Mouse (Mus musculus): ENCODE data around the gene 2010111I01Rik. TPM values are rescaled to one million over a fixed set of nuclear protein-coding genes. Genes with fewer than 3 reads are reported as not detected.

The 2010111I01Rik gene
- polyA plus RNA-seq, 1 experiment from 2014 or later: 134 TPM

DNA sequence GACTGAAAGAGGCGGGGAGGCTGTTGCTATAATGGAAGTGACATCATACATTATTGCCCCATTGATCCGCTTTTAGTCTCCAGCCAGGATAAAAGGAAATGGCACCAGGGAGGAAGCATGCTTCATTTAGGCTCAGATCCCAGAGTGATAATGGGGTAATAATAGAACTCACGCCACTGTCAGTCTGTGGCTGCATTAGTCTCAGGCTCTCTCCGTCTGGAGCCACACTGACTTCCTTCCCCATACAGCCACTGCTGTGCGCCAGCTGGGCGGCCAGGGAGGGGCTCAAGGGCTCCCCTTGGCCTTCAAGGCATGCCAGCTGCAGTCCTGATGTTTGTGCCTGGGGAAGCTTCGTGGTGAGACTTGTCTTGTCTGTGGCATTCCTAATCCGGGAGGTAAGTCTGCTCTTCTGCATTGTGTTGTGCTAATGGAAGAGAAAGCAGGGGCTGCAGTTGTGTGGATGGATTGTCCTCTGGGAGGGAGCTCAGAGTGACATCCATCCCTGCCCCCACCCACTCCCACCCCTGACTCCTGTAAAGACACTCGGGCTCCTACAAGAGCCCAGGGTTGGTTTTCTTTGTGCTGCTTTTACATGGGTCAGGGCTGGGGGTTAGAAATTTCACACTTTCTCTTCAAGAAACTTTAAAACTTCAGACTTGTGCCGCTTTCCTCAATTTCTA, 314.2 kb downstream of the 2010111I01Rik start:
- no peaks in the 10 kb centered on the region; the same call in none of the 2 replicates for H3K36me3 ChIP-seq (ENCODE audit: control insufficient read depth, insufficient read depth, low read length)
- no peaks in the 10 kb centered on the region for H3K27me3 ChIP-seq (ENCODE audit: control insufficient read depth, insufficient read depth, low read length)
- no peaks in the 10 kb centered on the region for H3K9me3 ChIP-seq (ENCODE audit: control insufficient read depth, low read length)
- H3K27ac ChIP-seq (replicated peaks; ENCODE audit: low read depth, low read length): peak overlapping the region; percentile 61; the same call in 1 of the 2 replicates
- peak overlapping the region; percentile 34 for H3K4me2 ChIP-seq (ENCODE audit: low read depth, severe bottlenecking)
- peak; percentile 73 for DNase-seq (ENCODE audit: low spot score)
- peak overlapping the region; percentile 50; the same call in 1 of the 2 replicates for H3K9ac ChIP-seq (ENCODE audit: low read length)
- peaks cover 62% of the 10 kb centered on the region for H3K4me1 ChIP-seq (ENCODE audit: control insufficient read depth, insufficient read depth, low read length)
- no peak overlapping the region; the same call in 1 of the 2 replicates for H3K4me3 ChIP-seq (ENCODE audit: low read depth, low read length)
- no peak; the same call in 1 of the 2 replicates for ATAC-seq (ENCODE audit: insufficient number of reproducible peaks, low FRiP score, low TSS enrichment, low read depth)
- 6% methylated on average over 10 of the region's 10 CpGs for WGBS

DNA sequence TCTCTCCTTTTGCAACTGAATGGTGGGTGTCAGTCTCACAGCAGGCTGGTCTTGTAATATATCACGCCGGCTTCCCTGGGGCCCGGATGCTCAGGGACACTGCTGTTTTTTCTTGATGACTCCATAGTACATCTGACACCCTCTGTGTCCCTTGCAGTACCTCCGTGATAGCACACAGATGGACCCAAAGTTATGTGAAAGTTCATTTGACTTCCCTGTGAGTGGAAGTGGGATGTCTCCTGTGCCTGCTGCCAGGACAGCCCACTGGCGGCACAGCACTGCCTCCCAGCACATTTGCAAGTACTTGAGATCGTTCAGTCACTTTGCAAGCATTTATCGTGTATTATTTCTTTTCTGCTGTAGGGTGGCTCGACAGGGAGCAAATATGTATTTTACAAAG, 315.1 kb downstream of the 2010111I01Rik start:
- no peak for ATAC-seq (ENCODE audit: insufficient number of reproducible peaks, low FRiP score, low TSS enrichment, low read depth)
- H3K9ac ChIP-seq (ENCODE audit: low read length): peak overlapping the region; percentile 24; the same call in 1 of the 2 replicates
- 38% methylated on average over 8 of the region's 8 CpGs for WGBS

DNA sequence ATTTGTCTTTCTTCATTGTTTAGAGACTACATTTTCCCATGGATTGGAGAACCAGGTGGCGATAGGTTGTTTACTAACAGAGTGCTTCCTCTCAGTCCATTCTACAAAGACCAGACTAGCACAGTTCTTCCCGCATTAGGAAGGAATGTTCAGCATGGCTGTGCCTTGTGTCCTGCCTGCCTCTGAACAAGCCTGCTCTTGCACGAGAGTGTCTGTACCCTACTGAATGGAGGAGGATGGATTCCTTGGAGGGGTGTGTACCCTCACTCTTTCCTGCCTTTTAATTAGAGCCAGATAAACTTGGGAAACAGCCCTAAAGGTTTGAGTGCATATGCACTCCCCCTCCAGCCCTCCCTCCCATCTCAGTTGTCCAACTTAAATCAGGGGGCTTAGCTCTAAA, 315.7 kb downstream of the 2010111I01Rik start:
- Histone ChIP-seq H3K4me1 (ENCODE audit: control insufficient read depth, insufficient read depth, low read length) (peaks cover 53% of the 10 kb centered on the region), H3K36me3 (ENCODE audit: control insufficient read depth, insufficient read depth, low read length) (peaks cover 2% of the 10 kb centered on the region), H3K27me3 (ENCODE audit: control insufficient read depth, insufficient read depth, low read length) (no peaks in the 10 kb centered on the region), H3K4me3 (ENCODE audit: low read depth, low read length) (no peak overlapping the region), H3K9me3 (ENCODE audit: control insufficient read depth, low read length) (no peaks in the 10 kb centered on the region), H3K9ac (ENCODE audit: low read length) (no peak overlapping the region), H3K27ac (replicated peaks; ENCODE audit: low read depth, low read length) (peak overlapping the region; percentile 32; the same call in 1 of the 2 replicates), H3K4me2 (ENCODE audit: low read depth, severe bottlenecking) (no peak overlapping the region; the same call in 1 of the 2 replicates)
- 18% methylated on average over 3 of the region's 3 CpGs for WGBS
- 0 out of 2 replicates have a peak, but pooled peaks have one; percentile 28 for ATAC-seq (ENCODE audit: insufficient number of reproducible peaks, low FRiP score, low TSS enrichment, low read depth)
- DNase-seq (ENCODE audit: low spot score): no peak

More for the DNA sequence above, 315.1 kb downstream of the 2010111I01Rik start:
- no peaks in the 10 kb centered on the region for H3K9me3 ChIP-seq (ENCODE audit: control insufficient read depth, low read length)
- H3K4me1 ChIP-seq (ENCODE audit: control insufficient read depth, insufficient read depth, low read length): peaks cover 54% of the 10 kb centered on the region
- H3K27ac ChIP-seq (replicated peaks; ENCODE audit: low read depth, low read length): no peak overlapping the region
- H3K27me3 ChIP-seq (ENCODE audit: control insufficient read depth, insufficient read depth, low read length): no peaks in the 10 kb centered on the region
- peak overlapping the region; percentile 11; the same call in 1 of the 2 replicates for H3K4me2 ChIP-seq (ENCODE audit: low read depth, severe bottlenecking)
- no peak overlapping the region for H3K4me3 ChIP-seq (ENCODE audit: low read depth, low read length)
- H3K36me3 ChIP-seq (ENCODE audit: control insufficient read depth, insufficient read depth, low read length): no peaks in the 10 kb centered on the region; the same call in none of the 2 replicates
- DNase-seq (ENCODE audit: low spot score): no peak

- ATAC-seq (ENCODE audit: insufficient number of reproducible peaks, low FRiP score, low TSS enrichment, low read depth): no peak
- Histone ChIP-seq H3K9me3 (ENCODE audit: control insufficient read depth, low read length) (no peaks in the 10 kb centered on the region), H3K27me3 (ENCODE audit: control insufficient read depth, insufficient read depth, low read length) (no peaks in the 10 kb centered on the region), H3K36me3 (ENCODE audit: control insufficient read depth, insufficient read depth, low read length) (peaks cover 6% of the 10 kb centered on the region), H3K9ac (ENCODE audit: low read length) (no peak overlapping the region), H3K27ac (replicated peaks; ENCODE audit: low read depth, low read length) (no peak overlapping the region; the same call in 1 of the 2 replicates), H3K4me2 (ENCODE audit: low read depth, severe bottlenecking) (no peak overlapping the region), H3K4me3 (ENCODE audit: low read depth, low read length) (no peak overlapping the region), H3K4me1 (ENCODE audit: control insufficient read depth, insufficient read depth, low read length) (peaks cover 51% of the 10 kb centered on the region)
- no peak for DNase-seq (ENCODE audit: low spot score)
- 65% methylated on average over 8 of the region's 8 CpGs for WGBS
Measured at GRCm38 (mm10) chr13:63281206-63281605, 316.5 kb downstream of the 2010111I01Rik start.

GRCm38 (mm10) chr13:63283236-63283635, 318.5 kb downstream of the 2010111I01Rik start:
- H3K36me3 ChIP-seq (ENCODE audit: control insufficient read depth, insufficient read depth, low read length): peaks cover 7% of the 10 kb centered on the region
- H3K4me3 ChIP-seq (ENCODE audit: low read depth, low read length): no peak overlapping the region
- no peak overlapping the region for H3K9ac ChIP-seq (ENCODE audit: low read length)
- H3K4me1 ChIP-seq (ENCODE audit: control insufficient read depth, insufficient read depth, low read length): peaks cover 46% of the 10 kb centered on the region
- H3K9me3 ChIP-seq (ENCODE audit: control insufficient read depth, low read length): no peaks in the 10 kb centered on the region
- no peak overlapping the region for H3K27ac ChIP-seq (replicated peaks; ENCODE audit: low read depth, low read length)
- ATAC-seq (ENCODE audit: insufficient number of reproducible peaks, low FRiP score, low TSS enrichment, low read depth) (no peak), DNase-seq (ENCODE audit: low spot score) (no peak)
- no peaks in the 10 kb centered on the region for H3K27me3 ChIP-seq (ENCODE audit: control insufficient read depth, insufficient read depth, low read length)
- no peak overlapping the region for H3K4me2 ChIP-seq (ENCODE audit: low read depth, severe bottlenecking)

DNA sequence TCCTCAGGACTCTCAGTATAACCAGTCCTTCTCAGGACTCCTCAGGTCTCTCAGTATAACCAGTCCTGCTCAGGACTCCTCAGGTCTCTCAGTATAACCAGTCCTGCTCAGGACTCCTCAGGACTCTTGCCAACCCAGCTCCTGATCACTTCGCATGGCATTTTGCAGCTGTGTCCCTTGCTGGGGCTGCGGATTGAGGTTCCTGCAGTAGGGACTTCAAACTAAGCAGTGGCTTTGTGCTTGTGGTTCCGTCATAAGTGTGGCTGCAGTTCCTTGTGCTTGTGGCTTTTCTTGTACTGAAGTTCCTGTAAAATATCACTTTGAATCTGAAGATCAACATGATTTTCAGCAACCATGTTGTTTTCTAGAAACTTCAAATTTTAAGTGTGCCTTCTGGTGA, 320.1 kb downstream of the 2010111I01Rik start:
- DNase-seq (ENCODE audit: low spot score) (no peak), ATAC-seq (ENCODE audit: insufficient number of reproducible peaks, low FRiP score, low TSS enrichment, low read depth) (no peak)
- H3K27me3 ChIP-seq (ENCODE audit: control insufficient read depth, insufficient read depth, low read length): no peaks in the 10 kb centered on the region
- 94% methylated on average over 3 of the region's 3 CpGs for WGBS
- peaks cover 9% of the 10 kb centered on the region for H3K36me3 ChIP-seq (ENCODE audit: control insufficient read depth, insufficient read depth, low read length)
- no peak overlapping the region for H3K4me3 ChIP-seq (ENCODE audit: low read depth, low read length)
- H3K4me1 ChIP-seq (ENCODE audit: control insufficient read depth, insufficient read depth, low read length): peaks cover 45% of the 10 kb centered on the region
- no peaks in the 10 kb centered on the region for H3K9me3 ChIP-seq (ENCODE audit: control insufficient read depth, low read length)
- H3K9ac ChIP-seq (ENCODE audit: low read length): no peak overlapping the region
- H3K4me2 ChIP-seq (ENCODE audit: low read depth, severe bottlenecking): no peak overlapping the region
- H3K27ac ChIP-seq (replicated peaks; ENCODE audit: low read depth, low read length): no peak overlapping the region

DNA sequence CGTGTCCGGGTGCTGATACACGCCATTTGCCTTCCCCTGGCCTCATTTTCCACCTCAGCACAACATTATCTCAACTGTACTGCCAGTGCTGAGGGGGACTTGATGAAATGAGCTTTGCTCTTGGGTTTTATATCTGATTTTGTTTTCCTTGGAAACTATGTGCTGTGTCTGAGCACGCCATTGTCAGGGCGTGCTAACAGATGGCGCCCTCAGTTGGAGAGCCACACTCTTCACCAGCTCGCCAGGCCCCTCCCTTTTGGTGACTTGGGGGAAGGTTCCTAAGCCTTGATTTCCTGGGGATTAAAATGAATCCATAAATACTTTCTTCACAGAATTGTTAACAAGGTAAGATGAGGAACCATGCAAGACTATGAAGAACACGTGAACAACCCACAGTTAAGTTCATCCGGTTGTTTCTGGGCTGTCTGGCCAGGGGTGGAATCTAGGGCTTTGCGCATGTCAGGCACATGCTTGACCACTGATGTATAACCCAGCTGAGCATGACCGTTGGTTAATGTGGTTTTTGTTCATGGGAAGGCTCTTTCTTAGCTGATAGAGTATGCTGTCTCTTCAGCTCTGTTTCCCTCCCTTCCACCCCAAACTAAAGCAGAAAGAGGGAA, 321.9 kb downstream of the 2010111I01Rik start:
- H3K9me3 ChIP-seq (ENCODE audit: control insufficient read depth, low read length): no peaks in the 10 kb centered on the region
- H3K27ac ChIP-seq (replicated peaks; ENCODE audit: low read depth, low read length): no peak overlapping the region
- H3K9ac ChIP-seq (ENCODE audit: low read length): no peak overlapping the region
- ATAC-seq (ENCODE audit: insufficient number of reproducible peaks, low FRiP score, low TSS enrichment, low read depth) (no peak), DNase-seq (ENCODE audit: low spot score) (no peak)
- H3K27me3 ChIP-seq (ENCODE audit: control insufficient read depth, insufficient read depth, low read length): no peaks in the 10 kb centered on the region
- WGBS: 82% methylated on average over 11 of the region's 11 CpGs
- no peak overlapping the region for H3K4me2 ChIP-seq (ENCODE audit: low read depth, severe bottlenecking)
- H3K4me3 ChIP-seq (ENCODE audit: low read depth, low read length): no peak overlapping the region
- H3K36me3 ChIP-seq (ENCODE audit: control insufficient read depth, insufficient read depth, low read length): peaks cover 14% of the 10 kb centered on the region
- peaks cover 38% of the 10 kb centered on the region for H3K4me1 ChIP-seq (ENCODE audit: control insufficient read depth, insufficient read depth, low read length)

DNA sequence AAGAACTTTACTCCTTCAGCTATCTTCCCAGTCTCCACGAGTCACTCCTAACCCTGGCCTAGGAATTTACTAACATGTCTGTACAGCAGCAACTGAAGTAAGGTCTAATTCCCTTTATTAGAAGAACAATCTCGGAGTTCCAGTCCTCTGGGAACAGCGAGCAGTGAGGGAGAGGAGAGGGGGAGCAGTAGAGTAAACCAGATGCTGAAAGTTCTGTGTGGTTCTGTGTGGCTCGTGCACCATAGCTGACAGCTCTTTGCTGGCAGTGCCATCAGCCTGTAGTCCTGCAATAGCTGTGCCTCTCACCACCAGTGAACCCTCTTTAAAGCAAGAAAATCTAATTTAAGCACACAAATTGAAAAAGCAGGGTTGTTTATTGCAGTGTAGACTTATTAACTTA, 324.5 kb downstream of the 2010111I01Rik start:
- H3K9ac ChIP-seq (ENCODE audit: low read length): 0 out of 2 replicates have a peak overlapping the region, but pooled peaks have one; percentile 1
- peaks cover 32% of the 10 kb centered on the region for H3K4me1 ChIP-seq (ENCODE audit: control insufficient read depth, insufficient read depth, low read length)
- no peak overlapping the region for H3K4me2 ChIP-seq (ENCODE audit: low read depth, severe bottlenecking)
- peak overlapping the region; percentile 65 for H3K27ac ChIP-seq (replicated peaks; ENCODE audit: low read depth, low read length)
- no peaks in the 10 kb centered on the region for H3K9me3 ChIP-seq (ENCODE audit: control insufficient read depth, low read length)
- 13% methylated on average over 4 of the region's 4 CpGs for WGBS
- no peak overlapping the region for H3K4me3 ChIP-seq (ENCODE audit: low read depth, low read length)
- no peak for ATAC-seq (ENCODE audit: insufficient number of reproducible peaks, low FRiP score, low TSS enrichment, low read depth)
- H3K36me3 ChIP-seq (ENCODE audit: control insufficient read depth, insufficient read depth, low read length): peaks cover 14% of the 10 kb centered on the region
- H3K27me3 ChIP-seq (ENCODE audit: control insufficient read depth, insufficient read depth, low read length): no peaks in the 10 kb centered on the region
- DNase-seq (ENCODE audit: low spot score): peak; percentile 45

All from limb, embryonic 11.5 days (tissue).